Mouse (Mus musculus): ENCODE results near the gene Itgb4. TPM values are rescaled to one million over a fixed set of nuclear protein-coding genes. Genes with fewer than 3 reads are reported as not detected.

Itgb4 gene
- polyA plus RNA-seq, 1 experiment = 0.23 TPM

GRCm38 (mm10) chr11:115964977-115965604 lies 9.4 kb upstream of the Itgb4 start:
- Histone ChIP-seq H3K4me1 (ENCODE audit: control insufficient read depth, insufficient read depth, low read length) (peaks cover 12% of the 10 kb centered on the region), H3K27ac (ENCODE audit: insufficient read depth, low read depth, low read length) (no peak overlapping the region), H3K4me3 (ENCODE audit: insufficient read depth, low read length) (no peak overlapping the region)
- TF ChIP-seq CTCF (IDR thresholded peaks at IDR 0.05; ENCODE audit: low read depth, low read length) (no peak), POLR2A (IDR thresholded peaks at IDR 0.05; ENCODE audit: borderline replicate concordance, low read depth, low read length) (no peak)

- Histone ChIP-seq H3K4me1 (ENCODE audit: control insufficient read depth, insufficient read depth, low read length) (peaks cover 17% of the 10 kb centered on the region), H3K4me3 (ENCODE audit: insufficient read depth, low read length) (no peak overlapping the region), H3K27ac (ENCODE audit: insufficient read depth, low read depth, low read length) (no peak overlapping the region)
- no peak for TF ChIP-seq CTCF (IDR thresholded peaks at IDR 0.05; ENCODE audit: low read depth, low read length)
- TF ChIP-seq POLR2A (IDR thresholded peaks at IDR 0.05; ENCODE audit: borderline replicate concordance, low read depth, low read length) = no peak
Observed at GRCm38 (mm10) chr11:115968731-115969405, 5.6 kb upstream of the Itgb4 start.

GRCm38 (mm10) chr11:115970006-115970673 lies 4.4 kb upstream of the Itgb4 start:
- TF ChIP-seq POLR2A (IDR thresholded peaks at IDR 0.05; ENCODE audit: borderline replicate concordance, low read depth, low read length) (no peak), CTCF (IDR thresholded peaks at IDR 0.05; ENCODE audit: low read depth, low read length) (no peak)
- Histone ChIP-seq H3K4me1 (ENCODE audit: control insufficient read depth, insufficient read depth, low read length) (peaks cover 17% of the 10 kb centered on the region), H3K27ac (ENCODE audit: insufficient read depth, low read depth, low read length) (no peak overlapping the region), H3K4me3 (ENCODE audit: insufficient read depth, low read length) (no peak overlapping the region)

GRCm38 (mm10) chr11:115971016-115971415 lies 3.5 kb upstream of the Itgb4 start:
- Histone ChIP-seq H3K27ac (ENCODE audit: insufficient read depth, low read depth, low read length) (no peak overlapping the region), H3K4me3 (ENCODE audit: insufficient read depth, low read length) (no peak overlapping the region), H3K4me1 (ENCODE audit: control insufficient read depth, insufficient read depth, low read length) (peaks cover 17% of the 10 kb centered on the region)
- TF ChIP-seq POLR2A (IDR thresholded peaks at IDR 0.05; ENCODE audit: borderline replicate concordance, low read depth, low read length) (no peak), CTCF (IDR thresholded peaks at IDR 0.05; ENCODE audit: low read depth, low read length) (no peak)

- no peak for TF ChIP-seq POLR2A (IDR thresholded peaks at IDR 0.05; ENCODE audit: borderline replicate concordance, low read depth, low read length)
- TF ChIP-seq CTCF (IDR thresholded peaks at IDR 0.05; ENCODE audit: low read depth, low read length) = no peak
- peak overlapping the region; percentile 35 for H3K4me3 ChIP-seq (ENCODE audit: insufficient read depth, low read length)
- peaks cover 5% of the 10 kb centered on the region for H3K4me1 ChIP-seq (ENCODE audit: control insufficient read depth, insufficient read depth, low read length)
- no peak overlapping the region for H3K27ac ChIP-seq (ENCODE audit: insufficient read depth, low read depth, low read length)
Observed at GRCm38 (mm10) chr11:115975083-115975420, 543 bp downstream of the Itgb4 start.

GRCm38 (mm10) chr11:115975544-115975943 lies 1.0 kb downstream of the Itgb4 start:
- TF ChIP-seq POLR2A (IDR thresholded peaks at IDR 0.05; ENCODE audit: borderline replicate concordance, low read depth, low read length) (no peak), CTCF (IDR thresholded peaks at IDR 0.05; ENCODE audit: low read depth, low read length) (no peak)
- peaks cover under 1% of the 10 kb centered on the region; the same call in 1 of the 2 replicates for H3K4me1 ChIP-seq (ENCODE audit: control insufficient read depth, insufficient read depth, low read length)
- H3K4me3 ChIP-seq (ENCODE audit: insufficient read depth, low read length) = no peak overlapping the region
- no peak overlapping the region for H3K27ac ChIP-seq (ENCODE audit: insufficient read depth, low read depth, low read length)

- TF ChIP-seq CTCF (IDR thresholded peaks at IDR 0.05; ENCODE audit: low read depth, low read length) (no peak), POLR2A (IDR thresholded peaks at IDR 0.05; ENCODE audit: borderline replicate concordance, low read depth, low read length) (no peak)
- H3K4me3 ChIP-seq (ENCODE audit: insufficient read depth, low read length) = no peak overlapping the region
- no peaks in the 10 kb centered on the region for H3K4me1 ChIP-seq (ENCODE audit: control insufficient read depth, insufficient read depth, low read length)
- no peak overlapping the region for H3K27ac ChIP-seq (ENCODE audit: insufficient read depth, low read depth, low read length)
Observed at GRCm38 (mm10) chr11:115982472-115982871, 8.0 kb downstream of the Itgb4 start.

- no peak for TF ChIP-seq CTCF (IDR thresholded peaks at IDR 0.05; ENCODE audit: low read depth, low read length)
- TF ChIP-seq POLR2A (IDR thresholded peaks at IDR 0.05; ENCODE audit: borderline replicate concordance, low read depth, low read length) = no peak
- Histone ChIP-seq H3K4me3 (ENCODE audit: insufficient read depth, low read length) (no peak overlapping the region), H3K27ac (ENCODE audit: insufficient read depth, low read depth, low read length) (no peak overlapping the region), H3K4me1 (ENCODE audit: control insufficient read depth, insufficient read depth, low read length) (no peaks in the 10 kb centered on the region)
Observed at GRCm38 (mm10) chr11:115983291-115983690, 8.8 kb downstream of the Itgb4 start.

- H3K4me3 ChIP-seq (ENCODE audit: insufficient read depth, low read length) = no peak overlapping the region
- no peak overlapping the region for H3K27ac ChIP-seq (ENCODE audit: insufficient read depth, low read depth, low read length)
- H3K4me1 ChIP-seq (ENCODE audit: control insufficient read depth, insufficient read depth, low read length) = no peaks in the 10 kb centered on the region
- no peak for TF ChIP-seq CTCF (IDR thresholded peaks at IDR 0.05; ENCODE audit: low read depth, low read length)
- TF ChIP-seq POLR2A (IDR thresholded peaks at IDR 0.05; ENCODE audit: borderline replicate concordance, low read depth, low read length) = no peak
Observed at GRCm38 (mm10) chr11:115989686-115990085, 15.2 kb downstream of the Itgb4 start.

GRCm38 (mm10) chr11:115992098-115992497 lies 17.6 kb downstream of the Itgb4 start:
- TF ChIP-seq POLR2A (IDR thresholded peaks at IDR 0.05; ENCODE audit: borderline replicate concordance, low read depth, low read length) (no peak), CTCF (IDR thresholded peaks at IDR 0.05; ENCODE audit: low read depth, low read length) (no peak)
- Histone ChIP-seq H3K27ac (ENCODE audit: insufficient read depth, low read depth, low read length) (no peak overlapping the region), H3K4me1 (ENCODE audit: control insufficient read depth, insufficient read depth, low read length) (no peaks in the 10 kb centered on the region), H3K4me3 (ENCODE audit: insufficient read depth, low read length) (no peak overlapping the region)
